Mouse (Mus musculus) lung, postnatal 0 days (tissue): Measurements from ENCODE around the gene Rasa2.

ENCODE experiments used
- CTCF ChIP-seq: IDR thresholded peaks from 2 replicates; pipeline ENCODE4 v1.5.1; 2016; ENCODE audit warnings: antibody characterized with exemption, mild to moderate bottlenecking
- EP300 ChIP-seq: IDR thresholded peaks from 2 replicates; pipeline ENCODE4 v1.6.1; 2016; ENCODE audit warnings: antibody characterized with exemption, mild to moderate bottlenecking, control low read depth

GRCm38 (mm10) chr9:96638508-96638907 is 7.1 kb upstream of the Rasa2 start:
- no peak for TF ChIP-seq EP300
- TF ChIP-seq CTCF, result no peak
